Mouse (Mus musculus): Measurements from ENCODE around the gene Mettl14. TPM values are rescaled to one million over a fixed set of nuclear protein-coding genes. Genes with fewer than 3 reads are reported as not detected.

Gene Mettl14
- polyA plus RNA-seq, 3 experiments from 2014 or later, result 16.9 to 20.7 (median 17.7) TPM

- ATAC-seq, result no peak
Measured at GRCm38 (mm10) chr3:123356377-123356991, 29.4 kb downstream of the Mettl14 start.

GRCm38 (mm10) chr3:123354388-123354787 lies 31.5 kb downstream of the Mettl14 start:
- ATAC-seq, result no peak

GRCm38 (mm10) chr3:123353661-123354060 lies 32.2 kb downstream of the Mettl14 start:
- no peak for ATAC-seq

- ATAC-seq, result peak; percentile 56
Measured at GRCm38 (mm10) chr3:123353183-123353582, 32.7 kb downstream of the Mettl14 start.

- no peak for ATAC-seq
Measured at GRCm38 (mm10) chr3:123351519-123351918, 34.4 kb downstream of the Mettl14 start.

GRCm38 (mm10) chr3:123350602-123351001 lies 35.3 kb downstream of the Mettl14 start:
- no peak for ATAC-seq

- no peak for ATAC-seq
Measured at GRCm38 (mm10) chr3:123348080-123348802, 37.7 kb downstream of the Mettl14 start.

GRCm38 (mm10) chr3:123343690-123344089 lies 42.2 kb downstream of the Mettl14 start:
- no peak for ATAC-seq

- no peak for ATAC-seq
Measured at GRCm38 (mm10) chr3:123341049-123341448, 44.9 kb downstream of the Mettl14 start.

GRCm38 (mm10) chr3:123338666-123339195 lies 47.2 kb downstream of the Mettl14 start:
- no peak for ATAC-seq

- no peak for ATAC-seq
Measured at GRCm38 (mm10) chr3:123337853-123338252, 48.1 kb downstream of the Mettl14 start.

GRCm38 (mm10) chr3:123336951-123337350 lies 49.0 kb downstream of the Mettl14 start:
- no peak for ATAC-seq

- ATAC-seq, result no peak
Measured at GRCm38 (mm10) chr3:123336455-123336854, 49.5 kb downstream of the Mettl14 start.

- no peak for ATAC-seq
Measured at GRCm38 (mm10) chr3:123335480-123335879, 50.4 kb downstream of the Mettl14 start.

- no peak for ATAC-seq
Measured at GRCm38 (mm10) chr3:123334947-123335346, 51.0 kb downstream of the Mettl14 start.

- ATAC-seq, result no peak
Measured at GRCm38 (mm10) chr3:123333055-123333424, 52.9 kb downstream of the Mettl14 start.

GRCm38 (mm10) chr3:123332330-123333054 lies 53.4 kb downstream of the Mettl14 start:
- ATAC-seq, result no peak

GRCm38 (mm10) chr3:123330221-123330620 lies 55.7 kb downstream of the Mettl14 start:
- no peak for ATAC-seq

GRCm38 (mm10) chr3:123329251-123329650 lies 56.7 kb downstream of the Mettl14 start:
- ATAC-seq, result no peak

- ATAC-seq, result no peak
Measured at GRCm38 (mm10) chr3:123324326-123324725, 61.6 kb downstream of the Mettl14 start.

GRCm38 (mm10) chr3:123322147-123322546 lies 63.8 kb downstream of the Mettl14 start:
- ATAC-seq, result peak; percentile 46

- ATAC-seq, result no peak
Measured at GRCm38 (mm10) chr3:123321612-123322011, 64.3 kb downstream of the Mettl14 start.

GRCm38 (mm10) chr3:123320341-123320740 lies 65.6 kb downstream of the Mettl14 start:
- no peak for ATAC-seq

All from inflammation-experienced regulatory T-cells, adult 6 months (primary cell).